Mouse (Mus musculus) liver, postnatal 0 days (tissue): Measurements from ENCODE around the gene Vrk1. TPM values are rescaled to one million over a fixed set of nuclear protein-coding genes. Genes with fewer than 3 reads are reported as not detected.
A peak's percentile ranks its signal among the peaks of the same experiment; 100 is the strongest.

Experiments used
- ATAC-seq: fragments of 200-750 bp; cut with Nextera tagmentation; 2 replicates; pipeline ENCODE4 v1.8.0; 2017; ENCODE audit warnings: mild to moderate bottlenecking, moderate library complexity
- DNase-seq: peaks from one replicate; pipeline ENCODE4 v3.0.0-alpha.2; 2016
- H3K27ac ChIP-seq: fragments of 300-500 bp; sonication (generic); 2 replicates; pipeline ENCODE4 v1.5.1; 2014; ENCODE audit warnings: antibody characterized with exemption, moderate library complexity, mild to moderate bottlenecking, low read depth
- H3K27me3 ChIP-seq: fragments of 300-500 bp; sonication (generic); 2 replicates; pipeline ENCODE4 v1.6.1; 2014; ENCODE audit warnings: low read length, control low read depth, mixed read lengths; ENCODE audit not compliant: insufficient read depth
- H3K36me3 ChIP-seq: fragments of 300-500 bp; sonication (generic); replicated peaks from 2 replicates; pipeline ENCODE4 v1.6.1; 2014; ENCODE audit warnings: mild to moderate bottlenecking, control low read depth, low read length, moderate library complexity, mixed read lengths; ENCODE audit not compliant: insufficient read depth
- H3K4me1 ChIP-seq: fragments of 300-500 bp; sonication (generic); 2 replicates; pipeline ENCODE4 v1.6.1; 2014; ENCODE audit warnings: antibody characterized with exemption, mild to moderate bottlenecking, control low read depth; ENCODE audit not compliant: insufficient read depth
- H3K4me2 ChIP-seq: fragments of 300-500 bp; sonication (generic); 2 replicates; pipeline ENCODE4 v1.6.1; 2014; ENCODE audit warnings: low read depth, mild to moderate bottlenecking, low read length, moderate library complexity, mixed read lengths
- H3K4me3 ChIP-seq: fragments of 300-500 bp; sonication (generic); 2 replicates; pipeline ENCODE4 v1.5.1; 2014; ENCODE audit warnings: low read depth, low read length
- H3K9ac ChIP-seq: fragments of 300-500 bp; sonication (generic); replicated peaks from 2 replicates; pipeline ENCODE4 v1.6.1; 2014; ENCODE audit warnings: mild to moderate bottlenecking, moderate library complexity
- H3K9me3 ChIP-seq: fragments of 300-500 bp; sonication (generic); 2 replicates; pipeline ENCODE4 v1.6.1; 2016; ENCODE audit warnings: mild to moderate bottlenecking, control low read depth, low read length, mixed read lengths
- CTCF ChIP-seq: sonication (generic); IDR thresholded peaks from 2 replicates; pipeline ENCODE4 v1.5.1; 2016; ENCODE audit warnings: antibody characterized with exemption, low read depth
- EP300 ChIP-seq: IDR thresholded peaks from 2 replicates; pipeline ENCODE4 v1.6.1; 2016; ENCODE audit warnings: antibody characterized with exemption, low read depth, mild to moderate bottlenecking
- WGBS: fragments of 180-500 bp; shearing (Covaris S2); extraction: QIAGEN DNeasy Blood & Tissue Kit; methylation state at CpG from one replicate; pipeline ENCODE4 v1.1.7; 2014; ENCODE audit not compliant: insufficient replicate concordance; 5-methylcytosine and 5-hydroxymethylcytosine counted together
- polyA plus RNA-seq: library from polyadenylated mRNA; unstranded; fragments of >200 nt; fragmentation: Nextera tagmentation; extraction: Ambion mirVana; gene quantifications from 2 replicates; pipeline ENCODE4 v1.2.1, GENCODE M21; 2015

Vrk1 gene
- polyA plus RNA-seq, 1 experiment from 2014 or later = 44.8 TPM

- Histone ChIP-seq H3K27ac (no peak overlapping the region), H3K9ac (no peak overlapping the region), H3K4me3 (no peak overlapping the region), H3K36me3 (peaks cover 37% of the 10 kb centered on the region), H3K9me3 (no peaks in the 10 kb centered on the region), H3K4me1 (no peaks in the 10 kb centered on the region), H3K4me2 (no peak overlapping the region), H3K27me3 (no peaks in the 10 kb centered on the region)
- ATAC-seq (no peak), DNase-seq (no peak)
- TF ChIP-seq EP300 (no peak), CTCF (no peak)
- WGBS = 90% methylated on average over 7 of the region's 7 CpGs
Measured at GRCm38 (mm10) chr12:106052271-106052670, 42.2 kb downstream of the Vrk1 start.

DNA sequence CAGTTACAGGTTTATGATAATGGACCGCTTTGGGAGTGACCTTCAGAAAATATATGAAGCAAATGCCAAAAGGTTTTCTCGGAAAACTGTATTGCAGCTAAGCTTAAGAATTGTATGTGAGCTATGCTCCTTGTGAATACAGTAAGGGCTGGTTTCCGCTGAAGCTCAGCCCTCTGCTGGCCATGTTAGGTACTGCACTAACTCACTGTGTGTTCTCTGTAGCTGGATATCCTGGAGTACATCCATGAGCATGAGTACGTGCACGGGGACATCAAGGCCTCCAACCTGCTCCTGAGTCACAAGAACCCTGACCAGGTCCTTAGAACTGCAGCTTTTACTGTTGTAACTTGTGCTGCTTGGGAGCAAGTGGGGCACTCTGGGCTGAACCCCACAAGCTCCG is 45.8 kb downstream of the Vrk1 start:
- TF ChIP-seq CTCF (peak; percentile 97), EP300 (no peak)
- H3K4me3 ChIP-seq = no peak overlapping the region
- H3K36me3 ChIP-seq = peaks cover 43% of the 10 kb centered on the region
- no peaks in the 10 kb centered on the region for H3K4me1 ChIP-seq
- DNase-seq = peak; percentile 84
- H3K27me3 ChIP-seq = no peaks in the 10 kb centered on the region
- no peak overlapping the region for H3K27ac ChIP-seq
- no peaks in the 10 kb centered on the region for H3K9me3 ChIP-seq
- no peak overlapping the region for H3K9ac ChIP-seq
- peak; percentile 55; the same call in 1 of the 2 replicates for ATAC-seq
- H3K4me2 ChIP-seq = no peak overlapping the region
- 41% methylated on average over 6 of the region's 6 CpGs for WGBS

DNA sequence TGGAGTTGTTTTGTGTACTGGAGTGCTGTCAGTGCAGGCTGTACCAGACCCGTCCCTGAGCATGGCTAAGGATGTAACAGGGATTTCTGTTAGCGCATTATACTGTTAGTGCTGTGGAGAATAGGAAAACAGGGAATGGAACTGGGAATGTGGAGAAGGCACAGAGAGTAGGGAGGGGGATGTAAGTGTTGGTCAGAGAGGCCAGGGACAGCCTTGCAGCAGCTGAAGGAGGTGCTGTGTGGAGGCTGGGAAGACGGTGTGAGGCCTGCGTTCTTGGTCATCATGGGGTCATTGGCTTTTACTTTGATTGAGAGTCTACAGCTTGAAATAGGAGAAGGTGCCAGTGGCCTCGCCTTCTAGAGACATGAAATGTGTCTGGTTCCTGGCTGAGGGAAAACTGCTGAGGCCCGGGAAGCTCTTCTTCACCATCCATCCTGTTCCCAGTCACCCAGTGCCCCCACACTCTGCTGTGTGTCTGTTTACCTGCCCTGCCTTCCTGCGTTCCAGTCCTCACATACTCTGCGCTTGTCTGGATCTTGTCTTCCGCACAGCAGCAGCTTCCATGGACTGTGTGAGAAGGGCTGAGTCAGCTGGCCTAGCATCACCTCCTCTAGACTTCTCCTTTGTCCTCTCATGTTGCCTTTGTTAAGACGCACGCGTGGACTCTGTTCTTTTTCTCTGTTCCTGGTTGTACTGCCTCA is 50.0 kb downstream of the Vrk1 start:
- Histone ChIP-seq H3K27me3 (no peaks in the 10 kb centered on the region), H3K4me3 (no peak overlapping the region), H3K4me2 (no peak overlapping the region), H3K36me3 (peaks cover 60% of the 10 kb centered on the region), H3K9me3 (no peaks in the 10 kb centered on the region), H3K4me1 (no peaks in the 10 kb centered on the region), H3K9ac (no peak overlapping the region), H3K27ac (no peak overlapping the region)
- DNase-seq (no peak), ATAC-seq (no peak)
- TF ChIP-seq CTCF = no peak
- no peak for TF ChIP-seq EP300
- 85% methylated on average over 12 of the region's 12 CpGs for WGBS

DNA sequence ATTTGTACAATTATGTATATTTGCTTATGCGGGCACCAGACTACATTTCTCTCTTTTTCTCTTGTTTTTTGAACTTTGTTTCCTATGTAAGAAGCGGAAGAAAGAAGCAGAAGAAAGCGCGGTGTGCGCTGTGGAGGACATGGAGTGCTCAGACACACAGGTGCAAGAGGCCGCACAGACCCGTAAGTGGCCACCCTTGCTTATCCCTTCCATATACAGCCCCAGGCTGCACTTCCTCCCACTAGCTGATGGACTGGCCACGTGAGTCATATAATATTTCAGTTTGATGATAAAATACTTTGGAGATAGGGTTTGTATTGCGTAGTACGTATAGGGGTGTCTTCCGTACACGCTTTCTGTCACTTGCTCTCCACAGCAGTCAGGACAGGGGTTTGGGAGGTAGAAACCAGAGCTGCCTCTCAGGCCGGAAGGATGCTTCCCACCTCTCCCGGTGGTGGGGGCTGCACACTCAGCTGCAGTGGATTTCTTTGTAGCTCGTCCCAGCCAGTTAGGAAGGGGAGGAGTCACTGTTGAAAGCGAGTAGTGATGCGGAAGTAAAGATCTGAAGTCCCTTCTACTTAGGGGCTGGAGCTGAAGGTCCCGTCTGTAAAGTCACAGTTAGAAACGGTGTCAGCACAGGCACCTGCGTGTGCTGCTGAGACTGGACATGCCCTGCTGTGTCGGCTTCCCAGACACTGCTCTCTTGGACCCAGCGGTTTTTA is 60.6 kb downstream of the Vrk1 start:
- H3K27me3 ChIP-seq = no peaks in the 10 kb centered on the region
- no peak overlapping the region for H3K4me3 ChIP-seq
- no peaks in the 10 kb centered on the region for H3K4me1 ChIP-seq
- ATAC-seq = no peak
- 92% methylated on average over 22 of the region's 22 CpGs for WGBS
- no peak overlapping the region for H3K4me2 ChIP-seq
- no peak for DNase-seq
- peaks cover 41% of the 10 kb centered on the region for H3K36me3 ChIP-seq
- no peak overlapping the region for H3K27ac ChIP-seq
- no peaks in the 10 kb centered on the region for H3K9me3 ChIP-seq
- TF ChIP-seq EP300 = no peak
- no peak for TF ChIP-seq CTCF
- H3K9ac ChIP-seq = no peak overlapping the region

GRCm38 (mm10) chr12:106071575-106072166 is 61.6 kb downstream of the Vrk1 start:
- Histone ChIP-seq H3K4me2 (no peak overlapping the region), H3K27ac (no peak overlapping the region), H3K9ac (no peak overlapping the region), H3K27me3 (no peaks in the 10 kb centered on the region), H3K4me1 (no peaks in the 10 kb centered on the region), H3K36me3 (peaks cover 37% of the 10 kb centered on the region), H3K4me3 (no peak overlapping the region), H3K9me3 (no peaks in the 10 kb centered on the region)
- ATAC-seq (no peak), DNase-seq (no peak)
- TF ChIP-seq EP300 = no peak
- TF ChIP-seq CTCF = no peak
- WGBS = 85% methylated on average over 10 of the region's 10 CpGs

- ATAC-seq (no peak), DNase-seq (no peak)
- TF ChIP-seq EP300 (no peak), CTCF (no peak)
- Histone ChIP-seq H3K9me3 (no peaks in the 10 kb centered on the region), H3K4me1 (no peaks in the 10 kb centered on the region), H3K4me3 (no peak overlapping the region), H3K4me2 (no peak overlapping the region), H3K9ac (no peak overlapping the region), H3K27me3 (no peaks in the 10 kb centered on the region), H3K36me3 (peaks cover 21% of the 10 kb centered on the region), H3K27ac (no peak overlapping the region)
- 81% methylated on average over 12 of the region's 12 CpGs for WGBS
Measured at GRCm38 (mm10) chr12:106074371-106075155, 64.5 kb downstream of the Vrk1 start.
